Mouse (Mus musculus): ENCODE results near the gene Plac9a. TPM values are rescaled to one million over a fixed set of nuclear protein-coding genes. Genes with fewer than 3 reads are reported as not detected.
"Not testable (repeated sequence)": the region's sequence is repeated elsewhere in the genome, so short reads cannot be mapped to it uniquely, and the experiment has no call there.

The Plac9a gene
- polyA plus RNA-seq (2015; fragmentation: Nextera tagmentation; extraction: Ambion mirVana) = 1.6 and 1.7 TPM in 2 replicates

DNA sequence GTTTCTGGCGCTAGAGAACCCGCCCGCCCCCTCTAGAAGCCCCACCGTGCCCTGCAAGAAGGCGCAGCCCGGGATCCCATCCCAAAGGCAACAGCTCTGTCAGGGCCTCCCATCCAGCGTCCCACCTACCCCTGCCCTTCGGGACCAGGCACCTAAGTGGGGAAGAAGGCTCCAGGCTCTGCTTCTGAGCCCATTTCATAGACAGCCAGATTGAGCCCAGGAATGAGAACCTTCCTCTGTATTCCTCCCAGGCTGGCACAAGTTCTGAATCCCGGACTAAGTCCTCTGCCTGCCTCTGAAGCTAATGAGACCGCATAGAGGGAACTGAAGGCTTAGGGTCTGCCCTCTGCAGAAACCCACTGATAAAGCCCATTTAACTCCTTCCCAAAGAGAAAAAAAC, at the start of gene Plac9a:
TSS of gene Plac9a (minus strand) at position 101 of the 400 bp plus-strand sequence.
- not testable (repeated sequence) for H3K4me2 ChIP-seq (ENCODE audit: low read length); H3K4me3 ChIP-seq (replicated peaks; ENCODE audit: low read depth, low read length); H3K9me3 ChIP-seq (replicated peaks; ENCODE audit: low read length); ATAC-seq (replicated peaks; ENCODE audit: low FRiP score, low read depth); H3K27me3 ChIP-seq (ENCODE audit: insufficient read depth, low read length); H3K4me1 ChIP-seq (replicated peaks; ENCODE audit: insufficient read depth, low read length); H3K36me3 ChIP-seq (ENCODE audit: insufficient read depth, low read length); H3K9ac ChIP-seq (ENCODE audit: low read depth, low read length); H3K27ac ChIP-seq; DNase-seq (ENCODE audit: low spot score)
- no CpG with 5 or more reads among the region's 10 CpGs for WGBS

DNA sequence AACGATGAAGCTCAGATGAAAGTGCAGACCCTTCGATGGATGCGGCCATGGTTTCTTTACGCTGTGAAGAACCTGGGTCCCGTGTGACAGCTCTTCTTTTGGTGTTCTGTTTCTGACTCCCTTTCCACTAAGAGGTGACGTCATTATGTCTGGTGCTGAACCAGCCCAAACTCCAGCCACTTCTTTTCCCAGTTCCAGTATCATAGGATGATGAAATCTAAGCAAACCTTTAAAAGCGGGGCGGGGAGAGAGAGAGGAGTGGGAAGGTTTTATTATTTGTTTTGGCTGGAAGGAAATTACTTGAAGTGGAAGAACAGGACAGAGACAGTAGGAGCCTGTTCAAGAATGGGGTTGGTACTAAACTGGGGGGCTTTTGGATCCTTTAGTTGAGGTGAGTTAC, 35.1 kb upstream of the Plac9a start, which contains the start of gene Cphx1:
TSS of gene Cphx1 (plus strand) at position 301 of the 400 bp plus-strand sequence.
- not testable (repeated sequence) for H3K4me2 ChIP-seq (ENCODE audit: low read length); H3K27ac ChIP-seq; H3K9ac ChIP-seq (ENCODE audit: low read depth, low read length); H3K4me3 ChIP-seq (replicated peaks; ENCODE audit: low read depth, low read length); ATAC-seq (replicated peaks; ENCODE audit: low FRiP score, low read depth); H3K27me3 ChIP-seq (ENCODE audit: insufficient read depth, low read length); H3K36me3 ChIP-seq (ENCODE audit: insufficient read depth, low read length); H3K4me1 ChIP-seq (replicated peaks; ENCODE audit: insufficient read depth, low read length); DNase-seq (ENCODE audit: low spot score); H3K9me3 ChIP-seq (replicated peaks; ENCODE audit: low read length)
- whole genome bisulfite sequencing = no CpG with 5 or more reads among the region's 8 CpGs

DNA sequence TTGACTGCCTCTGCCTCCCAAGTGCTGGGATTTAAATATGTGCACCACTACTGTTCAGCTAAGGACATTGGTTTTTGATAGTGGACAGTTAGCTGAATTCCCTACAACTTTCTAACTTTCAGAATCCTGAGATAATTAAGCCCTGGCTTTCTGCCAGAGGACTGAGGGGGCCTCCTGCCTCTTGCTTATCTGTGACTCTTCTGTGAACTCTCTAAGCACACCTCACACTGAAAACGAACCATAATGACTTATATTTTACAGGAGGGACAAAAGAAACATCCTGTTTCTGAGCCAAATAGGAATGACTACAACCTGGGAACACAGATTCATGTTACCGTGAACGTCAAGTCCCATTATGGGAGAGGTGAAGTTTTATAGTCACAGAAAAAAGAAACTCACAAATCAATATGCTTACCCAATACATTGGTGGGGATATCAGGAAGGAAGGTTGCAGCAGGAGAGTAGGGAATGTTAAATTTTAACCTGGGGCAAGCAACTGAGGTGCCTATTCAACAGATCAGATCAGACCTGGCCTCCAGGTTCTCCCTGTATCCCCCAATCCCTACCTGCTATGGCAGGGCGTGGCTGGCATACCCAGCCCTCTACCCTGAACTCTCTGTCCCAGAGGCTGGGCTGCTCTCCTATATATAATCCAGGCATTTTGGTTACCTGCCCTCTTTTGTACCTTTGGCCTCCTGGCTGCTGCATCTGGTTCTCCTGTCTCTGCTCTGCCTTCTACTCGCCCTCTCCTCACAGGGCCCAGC, 34.1 kb upstream of the Plac9a start:
- not testable (repeated sequence) for H3K27ac ChIP-seq; H3K9me3 ChIP-seq (replicated peaks; ENCODE audit: low read length); H3K4me2 ChIP-seq (ENCODE audit: low read length); H3K36me3 ChIP-seq (ENCODE audit: insufficient read depth, low read length); H3K27me3 ChIP-seq (ENCODE audit: insufficient read depth, low read length); DNase-seq (ENCODE audit: low spot score); H3K9ac ChIP-seq (ENCODE audit: low read depth, low read length); ATAC-seq (replicated peaks; ENCODE audit: low FRiP score, low read depth); H3K4me1 ChIP-seq (replicated peaks; ENCODE audit: insufficient read depth, low read length); H3K4me3 ChIP-seq (replicated peaks; ENCODE audit: low read depth, low read length)
- WGBS = no CpG with 5 or more reads among the region's 5 CpGs

DNA sequence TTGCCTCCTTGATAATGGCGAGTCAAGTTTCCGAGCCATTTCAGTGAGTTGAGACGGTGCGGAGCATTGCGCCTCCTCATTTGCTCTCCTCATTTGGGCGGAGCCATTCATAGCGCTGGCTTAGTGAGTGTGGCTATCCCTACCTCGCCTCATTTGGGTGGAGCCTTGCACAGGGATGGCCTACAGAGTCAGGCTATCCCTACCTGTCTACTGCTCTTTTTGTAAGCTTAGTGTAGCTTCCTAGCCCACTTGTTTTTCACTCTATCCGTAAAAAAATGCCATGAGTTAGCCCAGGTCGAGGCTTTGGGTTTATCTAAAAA, 24.6 kb upstream of the Plac9a start, which contains the start of gene Tmem254a:
TSS of gene Tmem254a (minus strand) at position 111 of the 320 bp plus-strand sequence.
- H3K36me3 ChIP-seq (ENCODE audit: insufficient read depth, low read length); H3K27me3 ChIP-seq (ENCODE audit: insufficient read depth, low read length); H3K4me2 ChIP-seq (ENCODE audit: low read length); DNase-seq (ENCODE audit: low spot score); H3K27ac ChIP-seq; H3K9me3 ChIP-seq (replicated peaks; ENCODE audit: low read length); H3K4me1 ChIP-seq (replicated peaks; ENCODE audit: insufficient read depth, low read length); H3K9ac ChIP-seq (ENCODE audit: low read depth, low read length); H3K4me3 ChIP-seq (replicated peaks; ENCODE audit: low read depth, low read length): not testable (repeated sequence)
- ATAC-seq (replicated peaks; ENCODE audit: low FRiP score, low read depth) = peak; percentile 85; the same call in 1 of the 2 replicates
- WGBS = no CpG with 5 or more reads among the region's 10 CpGs

DNA sequence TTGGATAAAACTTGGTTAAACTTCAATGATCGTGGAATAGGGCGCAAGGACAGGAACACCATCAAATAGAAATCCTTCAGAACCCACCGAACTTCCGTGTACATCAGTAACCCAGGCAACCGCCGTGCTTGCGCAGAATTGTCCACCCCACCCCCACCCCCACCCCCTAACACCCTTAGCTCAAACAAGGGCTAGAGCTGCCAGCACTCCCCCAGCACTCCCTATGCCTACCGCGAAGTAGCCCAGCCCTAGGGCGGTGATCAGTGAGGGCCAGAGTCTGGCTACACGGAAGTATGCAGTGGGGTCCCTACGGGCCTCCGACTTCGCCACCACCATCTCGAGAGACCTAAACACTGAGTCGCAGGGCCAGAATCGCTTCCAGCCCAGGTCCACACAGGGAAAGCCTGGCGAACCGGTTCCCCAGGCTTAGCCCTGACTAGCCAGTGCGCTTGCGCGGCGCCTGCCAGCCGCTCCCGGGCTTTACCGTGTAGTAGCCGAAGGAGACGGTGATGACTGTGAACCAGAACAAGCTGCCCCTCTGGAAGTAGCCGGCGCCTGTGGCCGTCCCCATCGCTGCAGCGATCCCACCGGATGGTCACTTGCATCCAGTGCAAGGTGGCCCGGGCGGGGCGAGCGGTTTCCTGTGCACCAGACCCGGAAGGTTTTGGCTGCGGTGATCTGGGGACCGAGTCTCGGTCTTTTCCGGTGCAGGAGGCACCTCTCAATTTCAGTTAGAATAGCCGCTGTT, 24.1 kb upstream of the Plac9a start:
- H3K4me1 ChIP-seq (replicated peaks; ENCODE audit: insufficient read depth, low read length); H3K9ac ChIP-seq (ENCODE audit: low read depth, low read length); H3K4me2 ChIP-seq (ENCODE audit: low read length); H3K4me3 ChIP-seq (replicated peaks; ENCODE audit: low read depth, low read length); H3K27ac ChIP-seq; H3K27me3 ChIP-seq (ENCODE audit: insufficient read depth, low read length); DNase-seq (ENCODE audit: low spot score); H3K9me3 ChIP-seq (replicated peaks; ENCODE audit: low read length); H3K36me3 ChIP-seq (ENCODE audit: insufficient read depth, low read length): not testable (repeated sequence)
- peak; percentile 91 for ATAC-seq (replicated peaks; ENCODE audit: low FRiP score, low read depth)
- WGBS = no CpG with 5 or more reads among the region's 44 CpGs

DNA sequence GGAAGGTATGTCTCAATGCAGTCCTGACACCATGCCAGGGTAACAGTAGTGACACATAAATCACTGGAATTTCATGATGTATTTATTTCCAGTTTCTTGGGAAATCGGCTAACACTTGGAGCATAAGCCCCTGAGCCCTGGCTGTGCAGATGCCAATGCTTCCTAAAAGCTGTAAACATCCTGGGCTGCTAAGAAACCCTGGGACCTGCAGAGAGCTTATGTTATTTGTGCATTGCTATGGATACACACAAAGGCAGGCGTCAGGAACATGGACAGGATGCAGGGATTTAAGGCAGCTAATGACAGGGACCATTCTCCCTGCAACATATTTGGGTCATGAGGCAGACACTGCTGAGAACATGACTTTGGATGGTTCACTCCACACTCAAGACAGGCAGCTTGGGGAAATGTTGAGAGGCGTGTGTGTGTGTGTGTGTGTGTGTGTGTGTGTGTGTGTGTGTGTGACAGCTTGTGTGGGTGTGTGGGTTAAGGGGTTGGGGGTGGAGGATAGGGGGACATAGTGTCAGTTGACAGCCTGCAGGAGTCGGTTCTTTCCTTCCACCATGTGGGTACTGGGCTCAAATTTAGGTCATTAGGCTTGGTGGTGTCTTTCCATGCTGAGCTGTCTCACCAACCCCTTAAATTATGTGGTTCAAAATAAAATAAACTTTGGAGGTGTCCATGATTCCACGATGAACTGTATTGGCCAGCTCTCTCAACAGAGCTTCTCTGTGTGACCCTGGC, 15.7 kb upstream of the Plac9a start:
- no CpG with 5 or more reads among the region's 5 CpGs for WGBS
- not testable (repeated sequence) for H3K9ac ChIP-seq (ENCODE audit: low read depth, low read length); DNase-seq (ENCODE audit: low spot score); H3K27ac ChIP-seq; H3K4me3 ChIP-seq (replicated peaks; ENCODE audit: low read depth, low read length); H3K9me3 ChIP-seq (replicated peaks; ENCODE audit: low read length); H3K4me1 ChIP-seq (replicated peaks; ENCODE audit: insufficient read depth, low read length); H3K27me3 ChIP-seq (ENCODE audit: insufficient read depth, low read length); H3K36me3 ChIP-seq (ENCODE audit: insufficient read depth, low read length); H3K4me2 ChIP-seq (ENCODE audit: low read length); ATAC-seq (replicated peaks; ENCODE audit: low FRiP score, low read depth)

DNA sequence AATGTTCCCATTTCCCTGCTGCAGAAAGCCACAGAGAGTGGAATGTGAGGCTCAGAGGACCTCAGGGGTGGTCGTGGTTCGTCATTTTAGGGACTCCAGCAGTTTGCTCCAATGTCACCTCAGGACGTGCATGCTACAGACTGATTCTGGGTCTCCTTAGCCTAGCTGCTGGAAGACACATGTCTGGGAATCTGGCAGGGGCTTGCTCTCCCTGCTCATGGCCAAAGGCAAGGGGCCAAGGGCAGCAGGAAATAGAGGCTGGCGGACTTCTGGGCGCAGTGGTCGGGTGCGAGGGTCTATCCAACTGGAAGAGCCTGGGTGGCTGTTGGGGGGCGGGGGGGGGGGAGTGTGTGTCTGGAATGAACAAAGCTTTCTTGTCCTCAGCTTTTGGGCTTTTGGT, 6.1 kb upstream of the Plac9a start:
- not testable (repeated sequence) for H3K4me3 ChIP-seq (replicated peaks; ENCODE audit: low read depth, low read length); H3K4me1 ChIP-seq (replicated peaks; ENCODE audit: insufficient read depth, low read length); H3K9me3 ChIP-seq (replicated peaks; ENCODE audit: low read length); ATAC-seq (replicated peaks; ENCODE audit: low FRiP score, low read depth); H3K27ac ChIP-seq; H3K36me3 ChIP-seq (ENCODE audit: insufficient read depth, low read length); H3K9ac ChIP-seq (ENCODE audit: low read depth, low read length); H3K27me3 ChIP-seq (ENCODE audit: insufficient read depth, low read length); H3K4me2 ChIP-seq (ENCODE audit: low read length); DNase-seq (ENCODE audit: low spot score)
- WGBS = no CpG with 5 or more reads among the region's 8 CpGs

DNA sequence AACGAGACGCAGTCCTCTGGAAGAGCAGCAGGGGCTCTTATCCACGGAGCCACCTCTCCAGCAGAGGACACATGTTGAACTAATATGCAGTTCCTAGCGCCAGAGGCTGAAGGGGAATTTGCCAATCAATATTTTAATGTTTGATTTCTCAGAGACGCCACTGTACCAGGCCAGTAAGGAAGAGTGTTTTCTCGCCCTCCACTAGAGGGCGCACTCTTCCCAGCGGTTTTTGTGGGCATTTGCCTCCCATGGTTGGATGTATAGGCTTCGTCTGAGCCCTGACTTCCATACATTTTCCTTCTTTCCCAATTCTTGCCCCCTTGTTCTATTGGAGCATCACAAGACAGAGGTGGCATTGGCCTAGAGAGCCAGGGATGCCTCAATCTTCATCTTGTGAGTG, 4.4 kb upstream of the Plac9a start:
- H3K4me2 ChIP-seq (ENCODE audit: low read length); H3K27ac ChIP-seq; DNase-seq (ENCODE audit: low spot score); ATAC-seq (replicated peaks; ENCODE audit: low FRiP score, low read depth); H3K4me1 ChIP-seq (replicated peaks; ENCODE audit: insufficient read depth, low read length); H3K4me3 ChIP-seq (replicated peaks; ENCODE audit: low read depth, low read length); H3K27me3 ChIP-seq (ENCODE audit: insufficient read depth, low read length); H3K9ac ChIP-seq (ENCODE audit: low read depth, low read length); H3K9me3 ChIP-seq (replicated peaks; ENCODE audit: low read length); H3K36me3 ChIP-seq (ENCODE audit: insufficient read depth, low read length): not testable (repeated sequence)
- WGBS = no CpG with 5 or more reads among the region's 9 CpGs

DNA sequence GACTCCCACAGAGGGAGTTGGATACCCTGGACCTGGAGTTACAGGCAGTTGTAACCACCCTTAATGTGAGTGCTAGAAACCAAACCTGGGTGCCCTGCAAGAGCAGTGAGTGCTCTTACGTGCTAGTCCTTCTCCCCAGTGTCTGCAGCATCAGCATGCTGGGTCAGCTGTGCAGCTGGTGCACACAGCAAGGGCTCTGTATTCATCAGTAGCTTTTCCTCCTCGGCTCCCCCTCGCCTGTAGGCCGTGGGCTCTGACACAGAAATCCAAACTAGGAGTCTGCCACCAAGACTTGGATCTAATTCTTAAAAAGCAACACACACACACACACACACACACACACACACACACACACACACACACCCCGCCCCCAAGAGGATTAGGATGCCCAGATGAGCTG, 2.3 kb upstream of the Plac9a start:
- not testable (repeated sequence) for ATAC-seq (replicated peaks; ENCODE audit: low FRiP score, low read depth)

More for the DNA sequence above, 2.3 kb upstream of the Plac9a start:
- not testable (repeated sequence) for H3K4me2 ChIP-seq (ENCODE audit: low read length); H3K4me3 ChIP-seq (replicated peaks; ENCODE audit: low read depth, low read length); H3K9ac ChIP-seq (ENCODE audit: low read depth, low read length); H3K27ac ChIP-seq; H3K4me1 ChIP-seq (replicated peaks; ENCODE audit: insufficient read depth, low read length); H3K36me3 ChIP-seq (ENCODE audit: insufficient read depth, low read length); H3K27me3 ChIP-seq (ENCODE audit: insufficient read depth, low read length); H3K9me3 ChIP-seq (replicated peaks; ENCODE audit: low read length); DNase-seq (ENCODE audit: low spot score)
- no CpG with 5 or more reads among the region's 5 CpGs for WGBS
